Mouse (Mus musculus) gastrocnemius, postnatal 36 days (tissue): ENCODE data around the gene Tstd1. TPM values are rescaled to one million over a fixed set of nuclear protein-coding genes. Genes with fewer than 3 reads are reported as not detected.

Experiments used
- DNase-seq, 2 experiments: peaks; one replicate each; pipeline ENCODE4 v3.0.0; 2022
- intact Hi-C: fragments of 180-260 bp; cut with DNase I; formaldehyde crosslinking; loops from one replicate; pipeline ENCODE4 v1.15.1; 2025
- total RNA-seq, 2 experiments: library from RNA; stranded (reverse); gene quantifications; 2 replicates each; pipeline ENCODE4 v1.2.3; 2021

The Tstd1 gene
- total RNA-seq, 2 experiments from 2014 or later: 0.69 TPM; not detected in 1

- DNase-seq: no peak
- intact Hi-C loops: loop anchor here (5.0 to 10.0 kb wide), 2 partner anchors 50 to 378 kb away; partner anchors contain the start of gene Klhdc9
Observed at GRCm38 (mm10) chr1:171412446-171412845, 6.2 kb upstream of the Tstd1 start.

- intact Hi-C loops: loop anchor here (5.0 to 10.0 kb wide), 2 partner anchors 51 to 379 kb away; partner anchors contain the start of gene Klhdc9
- DNase-seq: no peak
Observed at GRCm38 (mm10) chr1:171413608-171414007, 5.1 kb upstream of the Tstd1 start.

- intact Hi-C loops: loop anchor here (5.0 to 10.0 kb wide), 2 partner anchors 385 to 767 kb away; no protein-coding TSS in a partner anchor
Observed at GRCm38 (mm10) chr1:171419291-171419882, 715 bp downstream of the Tstd1 start.

DNA sequence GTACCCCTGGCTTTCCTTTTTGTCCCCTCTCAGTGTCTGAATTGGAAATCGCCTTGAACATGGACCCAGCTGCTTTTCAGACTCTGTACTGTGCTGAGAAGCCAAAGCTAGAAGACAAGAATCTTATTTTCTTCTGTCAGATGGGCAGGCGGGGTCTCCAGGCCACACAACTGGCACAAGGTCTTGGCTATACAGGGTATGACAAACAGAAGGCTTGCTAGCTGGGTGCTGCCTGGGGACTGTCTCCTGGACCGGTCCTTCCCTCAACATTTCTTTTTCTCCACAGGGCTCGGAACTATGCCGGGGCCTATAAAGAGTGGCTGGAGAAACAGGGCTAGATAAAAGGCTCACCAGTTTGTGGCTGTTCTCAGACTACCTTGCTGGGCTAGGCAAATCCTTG lies 1.2 kb downstream of the Tstd1 start:
- intact Hi-C loops: loop anchor here (5.0 to 10.0 kb wide), 2 partner anchors 385 to 768 kb away; no protein-coding TSS in a partner anchor
- no peak for DNase-seq

More at GRCm38 (mm10) chr1:171419291-171419882, 715 bp downstream of the Tstd1 start:
- DNase-seq: no peak

DNA sequence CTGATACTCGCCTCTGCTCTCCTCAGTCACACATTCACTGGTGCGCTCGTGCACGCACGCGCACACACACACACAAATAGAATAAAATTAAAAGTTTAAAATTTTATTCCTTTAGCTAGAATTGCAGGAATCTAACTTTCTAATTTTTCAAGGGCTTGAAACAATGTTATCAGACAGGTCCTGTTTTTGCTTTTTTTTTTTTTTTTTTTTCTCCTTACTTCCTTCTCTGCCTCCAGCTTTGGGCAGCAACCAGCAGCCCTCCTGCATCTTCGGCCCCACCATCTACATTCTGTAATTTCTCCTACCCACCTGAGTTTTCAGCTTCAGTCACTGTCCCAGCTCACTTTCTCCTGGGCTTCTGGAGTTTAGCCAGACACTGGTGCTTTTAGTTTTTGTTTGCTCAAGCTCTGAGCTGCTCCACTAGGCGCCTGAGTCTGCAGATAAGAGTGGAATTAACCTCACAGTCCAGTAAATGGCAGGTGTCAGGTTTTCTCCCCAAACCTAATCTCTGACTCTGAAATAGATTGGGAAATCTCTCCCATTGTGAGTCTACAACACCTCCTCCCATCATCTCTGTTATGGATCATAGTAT lies 3.9 kb downstream of the Tstd1 start:
- DNase-seq: no peak
- intact Hi-C loops: no loop called here

DNA sequence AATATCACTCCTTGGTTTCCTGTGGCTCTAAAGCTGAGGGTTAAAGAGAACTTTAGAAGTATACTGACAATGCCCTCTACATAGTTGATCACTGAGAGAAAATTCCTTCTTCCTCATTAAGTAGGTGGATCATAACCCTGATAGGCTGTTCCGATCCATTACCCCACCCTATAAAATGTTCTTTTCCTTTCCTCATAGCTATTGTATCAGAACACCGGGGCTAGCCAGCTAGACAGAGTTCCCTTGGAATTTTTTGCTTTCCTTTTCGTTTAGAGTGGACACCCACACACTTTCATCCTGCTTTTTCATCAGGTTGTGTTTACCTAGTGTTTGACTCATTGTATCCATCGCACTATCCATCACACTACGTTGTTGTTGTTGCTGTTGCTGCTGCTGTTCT lies 6.0 kb downstream of the Tstd1 start:
- intact Hi-C loops: no loop called here
- no peak for DNase-seq

- intact Hi-C loops: no loop called here
Observed at GRCm38 (mm10) chr1:171425126-171425525, 6.5 kb downstream of the Tstd1 start.

GRCm38 (mm10) chr1:171432158-171432557 lies 13.5 kb downstream of the Tstd1 start:
- intact Hi-C loops: no loop called here
- DNase-seq: no peak

More at GRCm38 (mm10) chr1:171425126-171425525, 6.5 kb downstream of the Tstd1 start:
- DNase-seq: no peak

GRCm38 (mm10) chr1:171435288-171435814 lies 16.7 kb downstream of the Tstd1 start:
- DNase-seq: no peak
- intact Hi-C loops: no loop called here

DNA sequence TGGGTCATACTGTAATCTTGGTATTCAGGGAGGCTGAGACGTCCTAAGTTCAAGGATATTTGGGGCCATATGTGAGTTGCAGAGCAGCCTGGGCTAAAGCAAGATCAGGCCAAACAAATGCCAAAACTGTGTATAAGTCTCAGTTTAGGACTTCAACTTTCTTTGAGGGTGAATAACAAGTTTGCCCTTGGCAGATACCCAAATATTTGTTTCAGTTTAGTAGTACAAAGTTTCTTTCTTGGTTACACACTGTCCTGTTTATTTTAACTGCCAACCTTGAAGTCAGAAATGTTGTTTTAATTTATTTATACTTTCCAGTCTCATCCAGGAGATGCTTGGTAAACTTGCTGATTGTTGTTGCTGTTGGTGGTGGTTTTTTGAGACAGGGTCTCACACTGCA lies 17.3 kb downstream of the Tstd1 start:
- DNase-seq: no peak
- intact Hi-C loops: no loop called here

DNA sequence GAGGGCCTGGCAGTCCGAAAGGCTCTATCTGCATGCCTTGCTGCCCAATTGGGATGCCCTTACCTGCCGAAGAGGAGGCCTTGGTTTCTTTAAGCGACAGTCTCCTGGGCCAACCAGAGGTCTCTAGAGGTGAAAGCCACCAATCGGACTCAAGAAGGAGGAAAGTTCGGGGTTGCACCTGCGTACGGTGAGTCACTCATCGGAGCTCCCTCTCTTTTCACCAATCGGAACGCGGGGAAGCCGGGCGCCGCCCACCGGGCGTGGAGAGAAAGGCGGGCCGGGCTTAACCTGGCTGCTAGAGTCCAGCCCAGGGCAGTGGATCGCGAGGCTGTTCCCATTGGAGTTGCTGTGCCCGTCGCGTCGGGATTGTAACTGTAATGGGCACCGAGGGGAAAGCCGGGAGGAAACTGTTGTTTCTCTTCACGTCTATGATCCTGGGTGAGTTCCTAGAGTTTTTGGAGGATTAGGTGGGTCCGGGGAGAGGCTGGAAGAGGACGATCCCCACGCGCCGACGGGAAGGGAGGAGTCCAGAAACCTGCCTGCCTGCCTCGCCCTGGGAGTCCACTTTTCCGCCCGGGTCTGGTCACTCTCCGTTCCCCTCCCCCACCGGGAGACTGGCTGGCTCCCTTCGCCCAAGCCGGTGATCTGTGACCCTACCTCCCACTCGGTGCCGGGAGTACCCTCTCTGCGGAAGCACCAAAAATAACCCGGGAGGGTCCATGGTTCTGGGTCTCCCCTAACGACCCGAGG lies 18.8 kb downstream of the Tstd1 start, which contains the start of gene F11r:
Gene F11r, plus strand, starts transcription at position 272 of the 750 bp plus-strand sequence.
- intact Hi-C loops: no loop called here
- peak; percentile 40 to 49 for DNase-seq

- intact Hi-C loops: no loop called here
Observed at GRCm38 (mm10) chr1:171438014-171438670, 19.5 kb downstream of the Tstd1 start.

DNA sequence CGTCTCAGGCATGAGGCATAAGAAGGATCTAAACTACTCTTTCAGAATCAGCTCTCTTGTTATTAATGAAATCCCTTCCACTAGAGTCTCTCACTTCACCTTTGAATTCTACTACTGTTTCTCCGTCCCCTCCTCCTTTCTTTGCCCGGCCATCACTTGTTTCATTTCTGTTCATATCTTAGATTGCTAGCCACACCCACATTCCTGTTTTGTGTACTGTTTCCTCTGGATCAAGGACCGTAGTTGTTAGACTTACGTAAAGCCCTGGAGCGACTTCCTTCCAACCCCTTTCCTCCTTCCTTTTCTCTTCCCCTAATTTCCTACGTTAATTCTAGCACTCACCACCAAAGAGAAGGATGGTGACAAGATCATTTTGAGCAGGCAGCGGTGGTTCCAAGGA lies 20.4 kb downstream of the Tstd1 start:
- no peak for DNase-seq
- intact Hi-C loops: no loop called here

More at GRCm38 (mm10) chr1:171438014-171438670, 19.5 kb downstream of the Tstd1 start:
- DNase-seq: no peak

DNA sequence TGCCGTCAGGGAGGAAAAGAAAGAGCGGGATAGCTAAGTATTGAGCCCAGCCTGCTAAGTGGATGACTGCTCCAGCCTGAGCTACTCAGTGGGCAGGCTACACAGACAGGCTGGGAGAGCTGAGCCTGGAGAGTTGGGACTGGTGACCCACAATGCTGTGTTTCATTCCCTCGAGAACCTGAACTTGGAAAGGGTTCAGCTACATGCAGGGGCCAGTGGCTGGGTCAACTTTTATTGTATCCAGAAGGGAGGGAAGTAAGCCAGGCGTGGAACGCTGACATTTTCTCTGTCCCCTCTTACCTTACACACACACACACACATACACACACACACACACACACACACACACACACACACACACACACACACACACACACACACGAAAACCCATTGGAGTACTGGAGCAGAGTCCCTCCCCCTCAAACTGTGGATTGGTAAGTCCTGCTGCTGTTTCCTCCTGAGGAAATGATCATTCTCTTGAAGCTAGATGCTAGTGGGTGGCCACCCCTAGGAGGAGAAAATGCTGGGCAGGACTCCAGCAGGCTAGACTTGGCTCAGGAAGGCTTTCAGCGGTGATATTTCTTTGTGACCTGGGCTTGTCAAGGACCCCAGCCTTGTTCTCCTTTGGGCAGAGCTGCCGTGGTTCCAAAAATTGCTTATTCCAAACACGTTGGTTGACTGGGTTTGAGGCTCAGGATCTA lies 21.5 kb downstream of the Tstd1 start:
- DNase-seq: peak; percentile 40
- intact Hi-C loops: no loop called here

- DNase-seq: no peak
- intact Hi-C loops: no loop called here
Observed at GRCm38 (mm10) chr1:171441466-171442412, 23.1 kb downstream of the Tstd1 start.

GRCm38 (mm10) chr1:171442413-171442760 lies 23.7 kb downstream of the Tstd1 start:
- intact Hi-C loops: no loop called here
- DNase-seq: no peak

DNA sequence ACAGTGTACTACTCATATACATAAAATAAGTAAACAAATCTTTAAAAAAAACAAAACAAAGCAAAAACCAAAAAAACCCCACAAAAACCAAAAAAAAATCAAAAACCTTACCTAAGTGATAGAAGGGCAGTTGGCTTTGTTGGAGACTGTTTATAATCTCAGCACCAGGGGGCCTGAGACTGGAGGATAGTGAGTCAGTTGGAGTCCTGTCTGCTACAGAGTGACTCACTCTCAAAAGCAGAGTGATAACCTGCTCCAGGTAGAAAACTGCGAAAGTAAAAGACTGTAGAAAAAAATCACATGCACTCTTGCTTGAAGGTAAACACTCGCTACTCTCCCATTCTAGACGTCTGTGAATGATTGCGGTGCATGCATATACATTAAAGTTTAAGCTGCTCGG lies 26.4 kb downstream of the Tstd1 start:
- intact Hi-C loops: no loop called here
- no peak for DNase-seq

DNA sequence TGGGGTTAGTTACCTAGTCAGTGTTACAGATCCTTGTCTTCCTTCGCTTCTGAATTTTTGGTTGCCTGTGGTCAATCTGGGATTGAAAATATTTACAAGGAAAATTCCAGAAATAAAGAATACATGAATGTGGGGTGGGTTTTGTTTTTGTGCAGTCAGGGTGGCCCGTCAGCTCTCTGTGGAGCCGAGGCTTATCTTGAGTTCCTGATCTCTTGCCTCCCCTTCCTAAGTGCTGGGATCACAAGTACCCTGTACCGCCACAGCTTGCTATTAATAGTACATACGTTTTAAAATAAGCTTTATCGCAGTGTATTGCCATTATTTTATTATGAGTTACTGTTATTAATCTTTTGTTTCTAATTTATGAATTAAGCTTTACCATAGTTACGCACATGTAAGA lies 28.2 kb downstream of the Tstd1 start:
- no peak for DNase-seq
- intact Hi-C loops: no loop called here

GRCm38 (mm10) chr1:171447692-171448091 lies 29.0 kb downstream of the Tstd1 start:
- no peak for DNase-seq
- intact Hi-C loops: no loop called here
